Mouse (Mus musculus) intestine, embryonic 16.5 days (tissue): Measurements from ENCODE around the gene Prss50. TPM values are rescaled to one million over a fixed set of nuclear protein-coding genes. Genes with fewer than 3 reads are reported as not detected.

Experiments used
- ATAC-seq: fragments of 200-750 bp; cut with Nextera tagmentation; 2 replicates; pipeline ENCODE4 v1.8.0; 2017; ENCODE audit warnings: moderate TSS enrichment, moderate library complexity
- H3K27ac ChIP-seq: fragments of 300-500 bp; sonication (generic); 2 replicates; pipeline ENCODE4 v1.5.1; 2014; ENCODE audit warnings: mild to moderate bottlenecking, low read length
- H3K27me3 ChIP-seq: fragments of 300-500 bp; sonication (generic); replicated peaks from 2 replicates; pipeline ENCODE4 v1.6.1; 2014; ENCODE audit warnings: low read length, control low read depth, mixed read lengths; ENCODE audit not compliant: control insufficient read depth, insufficient read depth
- H3K36me3 ChIP-seq: fragments of 300-500 bp; sonication (generic); 2 replicates; pipeline ENCODE4 v1.6.1; 2014; ENCODE audit warnings: low read length, control low read depth; ENCODE audit not compliant: control insufficient read depth, insufficient read depth
- H3K4me1 ChIP-seq: fragments of 300-500 bp; sonication (generic); 2 replicates; pipeline ENCODE4 v1.6.1; 2014; ENCODE audit warnings: low read length, control low read depth, mixed read lengths; ENCODE audit not compliant: control insufficient read depth, insufficient read depth
- H3K4me2 ChIP-seq: fragments of 300-500 bp; sonication (generic); 2 replicates; pipeline ENCODE4 v1.6.1; 2014; ENCODE audit warnings: low read depth, low read length, control low read depth
- H3K4me3 ChIP-seq: fragments of 300-500 bp; sonication (generic); 2 replicates; pipeline ENCODE4 v1.5.1; 2014; ENCODE audit warnings: mild to moderate bottlenecking, low read length
- H3K9ac ChIP-seq: fragments of 300-500 bp; sonication (generic); 2 replicates; pipeline ENCODE4 v1.6.1; 2014; ENCODE audit warnings: low read depth, low read length
- H3K9me3 ChIP-seq: fragments of 300-500 bp; sonication (generic); 2 replicates; pipeline ENCODE4 v1.6.1; 2016; ENCODE audit warnings: low read length, control low read depth; ENCODE audit not compliant: control insufficient read depth
- WGBS: fragments of 180-500 bp; shearing (Covaris S2); extraction: QIAGEN DNeasy Blood & Tissue Kit; methylation state at CpG from one replicate; pipeline ENCODE4 v1.1.7; 2014; 5-methylcytosine and 5-hydroxymethylcytosine counted together
- polyA plus RNA-seq: library from polyadenylated mRNA; unstranded; fragments of >200 nt; fragmentation: Nextera tagmentation; extraction: Ambion mirVana; gene quantifications from 2 replicates; pipeline ENCODE4 v1.2.1, GENCODE M21; 2015

Gene Prss50
- polyA plus RNA-seq, 1 experiment from 2014 or later = 0.61 TPM

- Histone ChIP-seq H3K9ac (no peak overlapping the region), H3K27me3 (peaks cover 7% of the 10 kb centered on the region; the same call in 1 of the 2 replicates), H3K4me1 (peaks cover 4% of the 10 kb centered on the region; the same call in 1 of the 2 replicates), H3K9me3 (no peaks in the 10 kb centered on the region), H3K4me2 (no peak overlapping the region), H3K36me3 (no peaks in the 10 kb centered on the region), H3K4me3 (no peak overlapping the region), H3K27ac (no peak overlapping the region)
- no peak for ATAC-seq
- 90% methylated on average over 5 of the region's 5 CpGs for WGBS
These were observed 1.3 kb downstream of the Prss50 start for GRCm38 (mm10) chr9:110858967-110859596.

GRCm38 (mm10) chr9:110871030-110871429 is 13.3 kb downstream of the Prss50 start:
- ATAC-seq = 0 out of 2 replicates have a peak, but pooled peaks have one; percentile 6
- no peak overlapping the region for H3K27ac ChIP-seq
- H3K9ac ChIP-seq = no peak overlapping the region
- no peak overlapping the region for H3K4me3 ChIP-seq
- H3K36me3 ChIP-seq = no peaks in the 10 kb centered on the region
- peaks cover 24% of the 10 kb centered on the region for H3K4me1 ChIP-seq
- WGBS = 21% methylated on average over 7 of the region's 7 CpGs
- H3K9me3 ChIP-seq = no peaks in the 10 kb centered on the region
- no peak overlapping the region for H3K4me2 ChIP-seq
- no peaks in the 10 kb centered on the region for H3K27me3 ChIP-seq

GRCm38 (mm10) chr9:110873681-110874659 is 16.2 kb downstream of the Prss50 start:
- Histone ChIP-seq H3K27me3 (no peaks in the 10 kb centered on the region), H3K4me2 (peak overlapping the region; percentile 56), H3K27ac (peak overlapping the region; percentile 61; the same call in 1 of the 2 replicates), H3K9ac (peak overlapping the region; percentile 62), H3K4me1 (peaks cover 35% of the 10 kb centered on the region), H3K9me3 (no peaks in the 10 kb centered on the region), H3K36me3 (no peaks in the 10 kb centered on the region), H3K4me3 (peak overlapping the region; percentile 34)
- no peak for ATAC-seq
- 10% methylated on average over 40 of the region's 40 CpGs for whole genome bisulfite sequencing

GRCm38 (mm10) chr9:110874660-110875191 is 17.0 kb downstream of the Prss50 start:
- ATAC-seq = no peak
- H3K4me2 ChIP-seq = no peak overlapping the region
- H3K4me1 ChIP-seq = peaks cover 42% of the 10 kb centered on the region
- H3K4me3 ChIP-seq = no peak overlapping the region
- 27% methylated on average over 3 of the region's 3 CpGs for WGBS
- H3K9me3 ChIP-seq = no peaks in the 10 kb centered on the region
- no peaks in the 10 kb centered on the region for H3K27me3 ChIP-seq
- H3K9ac ChIP-seq = peak overlapping the region; percentile 24; the same call in 1 of the 2 replicates
- H3K27ac ChIP-seq = no peak overlapping the region; the same call in none of the 2 replicates
- H3K36me3 ChIP-seq = no peaks in the 10 kb centered on the region

GRCm38 (mm10) chr9:110875288-110875695 is 17.5 kb downstream of the Prss50 start:
- Histone ChIP-seq H3K27me3 (no peaks in the 10 kb centered on the region), H3K27ac (peak overlapping the region; percentile 82), H3K9me3 (no peaks in the 10 kb centered on the region), H3K4me2 (no peak overlapping the region), H3K4me3 (no peak overlapping the region), H3K9ac (peak overlapping the region; percentile 24; the same call in 1 of the 2 replicates), H3K36me3 (no peaks in the 10 kb centered on the region), H3K4me1 (peaks cover 44% of the 10 kb centered on the region)
- peak; percentile 52 for ATAC-seq
- 21% methylated on average over 5 of the region's 6 CpGs for WGBS

- Histone ChIP-seq H3K4me2 (no peak overlapping the region), H3K27ac (peak overlapping the region; percentile 57), H3K4me1 (peaks cover 40% of the 10 kb centered on the region), H3K9ac (no peak overlapping the region), H3K4me3 (no peak overlapping the region), H3K27me3 (no peaks in the 10 kb centered on the region), H3K36me3 (no peaks in the 10 kb centered on the region), H3K9me3 (no peaks in the 10 kb centered on the region)
- 74% methylated on average over 1 of the region's 1 CpGs for WGBS
- ATAC-seq = 0 out of 2 replicates have a peak, but pooled peaks have one; percentile 7
These were observed 19.6 kb downstream of the Prss50 start for GRCm38 (mm10) chr9:110877353-110877752.

GRCm38 (mm10) chr9:110877888-110878287 is 20.1 kb downstream of the Prss50 start:
- Histone ChIP-seq H3K27ac (peak overlapping the region; percentile 57; the same call in 1 of the 2 replicates), H3K4me1 (peaks cover 40% of the 10 kb centered on the region), H3K4me3 (no peak overlapping the region), H3K36me3 (no peaks in the 10 kb centered on the region), H3K9me3 (no peaks in the 10 kb centered on the region), H3K9ac (no peak overlapping the region), H3K27me3 (no peaks in the 10 kb centered on the region), H3K4me2 (no peak overlapping the region)
- 87% methylated on average over 5 of the region's 5 CpGs for WGBS
- no peak for ATAC-seq

GRCm38 (mm10) chr9:110879191-110879920 is 21.6 kb downstream of the Prss50 start, which contains the start of gene Als2cl:
Gene Als2cl, plus strand, starts transcription at chr9:110879870.
- Histone ChIP-seq H3K27ac (peak within 1 kb of the TSS; percentile 70), H3K27me3 (no peaks in the 10 kb centered on the region), H3K4me1 (peaks cover 31% of the 10 kb centered on the region), H3K36me3 (no peaks in the 10 kb centered on the region), H3K4me3 (peak within 1 kb of the TSS; percentile 68), H3K9ac (peak within 1 kb of the TSS; percentile 70), H3K9me3 (no peaks in the 10 kb centered on the region), H3K4me2 (peak within 1 kb of the TSS; percentile 86)
- peak; percentile 21 for ATAC-seq
- WGBS = 17% methylated on average over 12 of the region's 12 CpGs
